Mouse (Mus musculus) bone marrow macrophage, adult 2 months (primary cell): ENCODE measurements around the gene Trub2.

Experiments
- CTCF ChIP-seq: IDR thresholded peaks from 2 replicates; pipeline ENCODE4 v1.5.1; 2012; ENCODE audit warnings: low read depth, mild to moderate bottlenecking, low read length, moderate library complexity
- POLR2A ChIP-seq: IDR thresholded peaks from 2 replicates; pipeline ENCODE4 v1.6.1; 2012; ENCODE audit warnings: mild to moderate bottlenecking, low read depth, low read length, borderline replicate concordance

GRCm38 (mm10) chr2:29714127-29714526 is 74.2 kb downstream of the Trub2 start:
- TF ChIP-seq CTCF (no peak), POLR2A (no peak)
